Mouse (Mus musculus): ENCODE data around the gene Spz1. TPM values are rescaled to one million over a fixed set of nuclear protein-coding genes. Genes with fewer than 3 reads are reported as not detected.
"Not testable (repeated sequence)": the region's sequence is repeated elsewhere in the genome, so short reads cannot be mapped to it uniquely, and the experiment has no call there.

Spz1 gene
- polyA plus RNA-seq (2016; fragmentation: Nextera tagmentation; extraction: Ambion mirVana): not detected in 2 replicates

- H3K27me3 ChIP-seq (ENCODE audit: insufficient read depth, poor library complexity, severe bottlenecking): no peaks in the 10 kb centered on the region
- DNase-seq (ENCODE audit: low spot score): no peak
- H3K27ac ChIP-seq: no peak within 1 kb of the TSS
- no peaks in the 10 kb centered on the region for H3K36me3 ChIP-seq
- H3K4me1 ChIP-seq: peaks cover 8% of the 10 kb centered on the region
- no peaks in the 10 kb centered on the region for H3K9me3 ChIP-seq
- no peak within 1 kb of the TSS for H3K4me3 ChIP-seq
Measured at GRCm38 (mm10) chr13:92576072-92576471, at the start of gene Spz1. Spz1 (minus strand) TSS chr13:92576172.

DNA sequence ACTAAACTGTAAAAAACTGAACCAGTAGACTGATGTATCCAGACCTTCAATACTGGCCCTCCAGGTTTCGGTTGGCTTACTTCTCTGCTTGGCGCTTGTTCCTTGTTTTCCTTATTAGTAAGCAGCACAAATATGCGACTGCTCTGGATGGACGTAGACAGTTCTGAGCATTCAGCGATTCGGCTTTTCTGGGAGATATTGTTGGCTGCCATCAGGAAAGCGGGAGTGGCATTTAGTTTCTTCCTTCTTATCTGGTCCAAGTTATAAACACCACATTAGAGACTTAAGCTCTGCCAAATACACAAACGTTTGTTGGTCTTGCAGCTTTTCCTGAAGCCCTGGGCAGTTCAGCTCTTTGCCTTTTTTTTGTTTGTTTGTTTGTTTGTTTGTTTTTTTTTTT is 40.5 kb upstream of the Spz1 start:
- DNase-seq (ENCODE audit: low spot score): no peak

DNA sequence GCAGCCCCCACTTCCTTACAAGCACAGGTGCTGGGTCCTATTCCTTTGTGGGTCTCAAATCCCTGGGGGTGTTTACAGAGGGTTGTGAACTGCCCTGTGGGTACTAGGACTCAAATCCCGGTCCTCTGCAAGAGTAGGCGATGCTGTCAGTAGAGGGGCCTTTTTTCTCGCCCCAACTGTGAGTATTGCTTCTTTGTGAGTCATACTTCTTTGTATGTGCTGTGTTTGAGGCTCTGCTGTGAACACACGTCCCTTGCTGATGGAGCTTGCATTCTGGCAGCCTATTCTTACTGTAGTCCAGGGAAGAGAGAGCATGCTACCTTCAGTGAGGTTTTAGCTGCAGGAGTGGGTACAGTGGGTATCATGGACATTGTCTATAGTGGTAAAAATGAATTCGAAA is 39.2 kb upstream of the Spz1 start:
- no peaks in the 10 kb centered on the region for H3K27me3 ChIP-seq (ENCODE audit: insufficient read depth, poor library complexity, severe bottlenecking)
- no peak for DNase-seq (ENCODE audit: low spot score)
- no peaks in the 10 kb centered on the region for H3K9me3 ChIP-seq
- no peak overlapping the region for H3K27ac ChIP-seq
- H3K4me1 ChIP-seq: 0 out of 2 replicates have a peak, but pooled peaks cover 5% of the 10 kb centered on the region
- 0 out of 2 replicates have a peak, but pooled peaks cover 5% of the 10 kb centered on the region for H3K36me3 ChIP-seq
- 84% methylated on average over 5 of the region's 5 CpGs for WGBS
- H3K4me3 ChIP-seq: no peak overlapping the region

More for the DNA sequence above, 40.5 kb upstream of the Spz1 start:
- 0 out of 2 replicates have a peak, but pooled peaks cover 5% of the 10 kb centered on the region for H3K36me3 ChIP-seq
- 92% methylated on average over 8 of the region's 8 CpGs for WGBS
- H3K4me3 ChIP-seq: no peak overlapping the region
- 0 out of 2 replicates have a peak, but pooled peaks cover 5% of the 10 kb centered on the region for H3K4me1 ChIP-seq
- no peak overlapping the region for H3K27ac ChIP-seq
- no peaks in the 10 kb centered on the region for H3K9me3 ChIP-seq
- H3K27me3 ChIP-seq (ENCODE audit: insufficient read depth, poor library complexity, severe bottlenecking): no peaks in the 10 kb centered on the region

GRCm38 (mm10) chr13:92613094-92613493 is 37.1 kb upstream of the Spz1 start:
- no peak for DNase-seq (ENCODE audit: low spot score)
- no peak overlapping the region for H3K27ac ChIP-seq
- no peaks in the 10 kb centered on the region for H3K27me3 ChIP-seq (ENCODE audit: insufficient read depth, poor library complexity, severe bottlenecking)
- H3K9me3 ChIP-seq: no peaks in the 10 kb centered on the region
- 69% methylated on average over 5 of the region's 5 CpGs for WGBS
- H3K4me1 ChIP-seq: peaks cover 15% of the 10 kb centered on the region
- no peak overlapping the region for H3K4me3 ChIP-seq
- 0 out of 2 replicates have a peak, but pooled peaks cover 5% of the 10 kb centered on the region for H3K36me3 ChIP-seq

DNA sequence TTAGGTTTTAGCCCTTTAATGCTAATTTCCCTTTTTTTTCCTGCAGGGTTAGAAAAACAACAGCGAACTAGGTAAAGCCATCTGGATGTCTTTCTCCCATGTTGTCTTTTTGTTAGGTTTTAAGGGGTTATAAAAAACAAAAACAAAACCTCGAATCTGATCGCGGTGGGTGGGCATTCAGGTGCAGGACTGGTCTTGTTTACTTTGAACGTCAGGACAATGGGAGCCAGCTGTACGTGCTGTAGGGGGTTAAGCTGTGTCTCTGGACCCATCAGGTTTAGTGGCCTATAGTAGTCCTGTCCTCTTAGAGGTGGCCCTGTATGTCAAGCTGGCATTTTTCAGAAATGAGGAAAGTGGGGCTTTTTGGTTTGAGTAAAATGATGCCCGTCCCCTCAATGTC is 35.9 kb upstream of the Spz1 start:
- no peak for DNase-seq (ENCODE audit: low spot score)
- H3K36me3 ChIP-seq: 0 out of 2 replicates have a peak, but pooled peaks cover 5% of the 10 kb centered on the region
- H3K4me3 ChIP-seq: peak overlapping the region; percentile 76
- H3K4me1 ChIP-seq: peaks cover 15% of the 10 kb centered on the region
- H3K27ac ChIP-seq: peak overlapping the region; percentile 94
- H3K9me3 ChIP-seq: no peaks in the 10 kb centered on the region
- no peaks in the 10 kb centered on the region for H3K27me3 ChIP-seq (ENCODE audit: insufficient read depth, poor library complexity, severe bottlenecking)
- WGBS: 7% methylated on average over 7 of the region's 7 CpGs

DNA sequence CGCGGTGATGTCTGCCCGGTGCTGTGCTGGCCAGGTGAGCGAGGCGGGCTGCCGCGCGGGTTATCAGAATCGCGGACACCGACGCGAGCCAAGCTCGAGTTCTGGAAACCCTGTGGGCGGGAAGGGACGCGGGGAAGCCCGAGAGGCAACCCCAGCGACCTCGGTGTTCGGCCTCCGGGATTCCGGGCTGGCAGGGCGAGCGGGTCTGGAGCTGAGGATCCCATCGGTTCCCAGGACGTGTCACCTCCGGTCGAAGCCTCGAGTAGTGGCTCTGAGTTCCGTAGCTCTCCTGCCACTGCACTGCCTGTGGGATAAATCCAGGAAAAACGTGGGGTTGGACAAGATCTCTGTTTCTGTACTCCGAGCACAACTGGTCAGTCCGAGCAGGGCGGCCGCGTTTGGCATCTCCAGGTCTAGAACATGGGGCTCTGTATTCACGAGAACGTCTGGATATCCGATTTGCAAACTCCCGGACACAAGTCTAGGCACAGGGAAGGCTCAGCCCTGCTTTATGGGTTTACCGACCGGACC is 35.3 kb upstream of the Spz1 start:
- under 1% methylated on average over 43 of the region's 43 CpGs for WGBS
- H3K4me3 ChIP-seq: peak overlapping the region; percentile 76
- DNase-seq (ENCODE audit: low spot score): peak; percentile 85
- H3K27me3 ChIP-seq (ENCODE audit: insufficient read depth, poor library complexity, severe bottlenecking): no peaks in the 10 kb centered on the region
- peaks cover 15% of the 10 kb centered on the region for H3K4me1 ChIP-seq
- peak overlapping the region; percentile 94 for H3K27ac ChIP-seq
- H3K9me3 ChIP-seq: no peaks in the 10 kb centered on the region
- 0 out of 2 replicates have a peak, but pooled peaks cover under 1% of the 10 kb centered on the region for H3K36me3 ChIP-seq

GRCm38 (mm10) chr13:92610311-92611221 is 34.6 kb upstream of the Spz1 start, which contains the start of gene Serinc5:
Serinc5 (plus strand) TSS chr13:92611091.
- DNase-seq (ENCODE audit: low spot score): peak; percentile 99
- Histone ChIP-seq H3K27ac (peak within 1 kb of the TSS; percentile 94), H3K27me3 (ENCODE audit: insufficient read depth, poor library complexity, severe bottlenecking) (no peaks in the 10 kb centered on the region), H3K9me3 (no peaks in the 10 kb centered on the region), H3K4me3 (peak within 1 kb of the TSS; percentile 76), H3K4me1 (peaks cover 15% of the 10 kb centered on the region), H3K36me3 (no peaks in the 10 kb centered on the region)
- 1% methylated on average over 55 of the region's 55 CpGs for WGBS

GRCm38 (mm10) chr13:92609486-92610310 is 33.7 kb upstream of the Spz1 start:
- Histone ChIP-seq H3K4me3 (peak overlapping the region; percentile 76), H3K4me1 (peaks cover 15% of the 10 kb centered on the region), H3K36me3 (no peaks in the 10 kb centered on the region), H3K27me3 (ENCODE audit: insufficient read depth, poor library complexity, severe bottlenecking) (no peaks in the 10 kb centered on the region), H3K27ac (peak overlapping the region; percentile 94), H3K9me3 (no peaks in the 10 kb centered on the region)
- DNase-seq (ENCODE audit: low spot score): no peak
- 6% methylated on average over 13 of the region's 13 CpGs for WGBS

GRCm38 (mm10) chr13:92605306-92605705 is 29.3 kb upstream of the Spz1 start:
- H3K4me3 ChIP-seq; H3K9me3 ChIP-seq; H3K36me3 ChIP-seq; H3K27me3 ChIP-seq (ENCODE audit: insufficient read depth, poor library complexity, severe bottlenecking); DNase-seq (ENCODE audit: low spot score); H3K27ac ChIP-seq: not testable (repeated sequence)
- peaks cover 10% of the 10 kb centered on the region for H3K4me1 ChIP-seq
- WGBS: 73% methylated on average over 4 of the region's 4 CpGs

DNA sequence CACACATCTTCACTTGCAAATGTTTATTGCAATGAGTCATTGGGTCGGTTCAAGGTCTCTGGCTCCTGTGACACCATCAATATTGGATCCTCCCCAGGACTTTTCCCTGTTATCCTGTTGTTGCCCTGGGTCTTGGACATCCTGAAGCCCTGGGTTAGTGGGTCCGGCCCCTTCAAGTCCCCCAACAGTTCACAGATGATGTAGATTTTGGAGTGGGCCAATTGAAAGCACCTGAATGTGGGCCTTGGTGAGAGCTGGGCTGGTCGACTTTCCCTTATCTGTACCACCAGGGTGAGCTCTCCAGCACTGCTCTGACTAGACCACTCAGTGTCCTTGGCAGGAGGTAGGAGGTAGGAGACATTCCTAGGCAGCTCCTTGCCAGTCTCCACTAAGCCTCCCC is 19.5 kb upstream of the Spz1 start:
- Histone ChIP-seq H3K36me3 (no peaks in the 10 kb centered on the region), H3K27me3 (ENCODE audit: insufficient read depth, poor library complexity, severe bottlenecking) (no peaks in the 10 kb centered on the region), H3K4me1 (peaks cover 35% of the 10 kb centered on the region), H3K27ac (peak overlapping the region; percentile 72), H3K9me3 (no peaks in the 10 kb centered on the region), H3K4me3 (no peak overlapping the region)
- WGBS: 60% methylated on average over 3 of the region's 3 CpGs
- no peak for DNase-seq (ENCODE audit: low spot score)

DNA sequence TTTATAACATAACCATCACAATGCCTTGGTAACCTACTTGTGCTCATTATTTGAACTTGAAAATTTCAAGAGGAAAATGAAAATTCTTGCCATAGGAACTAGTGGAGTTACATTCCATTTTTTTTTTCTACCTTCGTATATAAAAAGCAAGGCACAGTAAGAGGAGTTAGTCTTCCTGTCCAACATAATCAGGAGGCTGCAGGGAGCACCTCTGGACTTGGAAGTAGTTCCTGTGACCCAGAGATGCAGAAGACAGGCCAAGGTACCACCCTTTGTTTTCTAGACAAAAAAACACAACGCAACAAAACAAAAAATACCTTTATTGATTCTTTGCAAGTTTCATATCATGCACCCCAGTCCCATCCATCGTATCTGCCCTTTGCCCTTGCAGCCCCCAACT is 18.9 kb upstream of the Spz1 start:
- Histone ChIP-seq H3K36me3 (no peaks in the 10 kb centered on the region), H3K27me3 (ENCODE audit: insufficient read depth, poor library complexity, severe bottlenecking) (no peaks in the 10 kb centered on the region), H3K9me3 (no peaks in the 10 kb centered on the region), H3K27ac (no peak overlapping the region; the same call in 1 of the 2 replicates), H3K4me1 (peaks cover 35% of the 10 kb centered on the region), H3K4me3 (no peak overlapping the region)
- DNase-seq (ENCODE audit: low spot score): no peak
- WGBS: 79% methylated on average over 3 of the region's 3 CpGs

GRCm38 (mm10) chr13:92594481-92594880 is 18.5 kb upstream of the Spz1 start:
- no peak overlapping the region for H3K4me3 ChIP-seq
- WGBS: 62% methylated on average over 6 of the region's 6 CpGs
- H3K27ac ChIP-seq: peak overlapping the region; percentile 78

More at GRCm38 (mm10) chr13:92594481-92594880, 18.5 kb upstream of the Spz1 start:
- H3K36me3 ChIP-seq: no peaks in the 10 kb centered on the region
- H3K4me1 ChIP-seq: peaks cover 35% of the 10 kb centered on the region
- H3K9me3 ChIP-seq: no peaks in the 10 kb centered on the region
- no peak for DNase-seq (ENCODE audit: low spot score)
- no peaks in the 10 kb centered on the region for H3K27me3 ChIP-seq (ENCODE audit: insufficient read depth, poor library complexity, severe bottlenecking)
